Mouse (Mus musculus): ENCODE measurements at regions not wholly inside any gene's neighbourhood (a gene's known extent, or its start where the extent isn't known, plus 50 kb on each side); places are given as distances from the start of the nearest gene placed in this dataset.

GRCm38 (mm10) chr2:12033518-12034322 is 256.0 kb downstream of the Ankrd16 start:
- TF ChIP-seq POLR2A (IDR thresholded peaks at IDR 0.05; ENCODE audit: extremely low read depth, insufficient read depth, low read length) (no peak), CTCF (IDR thresholded peaks at IDR 0.05; ENCODE audit: low read depth, low read length) (no peak)

Data from liver, adult 2 months (tissue).